Mouse (Mus musculus): ENCODE measurements around the gene Unc13d. TPM values are rescaled to one million over a fixed set of nuclear protein-coding genes. Genes with fewer than 3 reads are reported as not detected.

Gene Unc13d
- 1.0 and 1.2 TPM in 2 replicates for polyA plus RNA-seq (2012; rRNA removed)

DNA sequence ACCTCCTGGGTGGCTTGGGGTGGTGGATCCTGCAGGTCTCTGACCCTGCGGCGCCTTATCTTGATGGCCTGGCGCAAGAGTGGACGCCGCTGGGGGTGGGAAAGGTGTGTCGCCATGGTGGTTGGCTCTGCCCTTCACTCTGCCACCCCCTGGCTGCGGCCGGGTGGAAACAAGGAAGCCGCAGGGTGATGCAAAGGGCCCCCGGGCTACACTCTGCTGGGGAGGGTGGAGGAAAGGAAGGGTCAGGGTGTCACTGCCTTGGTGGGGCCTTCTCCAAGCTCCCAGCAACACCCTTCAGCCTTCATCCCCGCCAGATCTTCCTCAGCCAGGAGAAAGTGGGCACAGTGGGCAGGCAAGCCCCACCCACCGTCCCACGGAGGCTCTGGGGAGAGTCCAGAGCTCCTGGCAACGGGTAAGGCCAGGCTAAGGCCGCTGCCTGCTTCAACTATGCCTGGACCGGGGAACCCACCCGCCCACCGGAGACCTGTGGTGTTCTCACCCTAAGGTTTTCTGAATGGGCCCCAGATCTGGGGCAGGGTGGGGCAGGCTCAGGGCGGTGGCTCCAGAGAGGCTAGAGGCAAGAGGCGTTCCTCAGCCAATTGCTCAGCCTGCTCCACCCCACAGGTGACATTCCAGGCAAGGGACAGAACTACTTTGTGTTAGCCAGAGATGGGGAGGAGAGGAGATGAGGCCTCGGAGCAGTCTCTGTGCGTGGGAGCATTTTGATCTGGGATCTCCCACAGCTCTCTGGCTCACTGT, at the start of gene Unc13d:
TSS of gene Unc13d (minus strand) at position 516 of the 759 bp plus-strand sequence.

DNA sequence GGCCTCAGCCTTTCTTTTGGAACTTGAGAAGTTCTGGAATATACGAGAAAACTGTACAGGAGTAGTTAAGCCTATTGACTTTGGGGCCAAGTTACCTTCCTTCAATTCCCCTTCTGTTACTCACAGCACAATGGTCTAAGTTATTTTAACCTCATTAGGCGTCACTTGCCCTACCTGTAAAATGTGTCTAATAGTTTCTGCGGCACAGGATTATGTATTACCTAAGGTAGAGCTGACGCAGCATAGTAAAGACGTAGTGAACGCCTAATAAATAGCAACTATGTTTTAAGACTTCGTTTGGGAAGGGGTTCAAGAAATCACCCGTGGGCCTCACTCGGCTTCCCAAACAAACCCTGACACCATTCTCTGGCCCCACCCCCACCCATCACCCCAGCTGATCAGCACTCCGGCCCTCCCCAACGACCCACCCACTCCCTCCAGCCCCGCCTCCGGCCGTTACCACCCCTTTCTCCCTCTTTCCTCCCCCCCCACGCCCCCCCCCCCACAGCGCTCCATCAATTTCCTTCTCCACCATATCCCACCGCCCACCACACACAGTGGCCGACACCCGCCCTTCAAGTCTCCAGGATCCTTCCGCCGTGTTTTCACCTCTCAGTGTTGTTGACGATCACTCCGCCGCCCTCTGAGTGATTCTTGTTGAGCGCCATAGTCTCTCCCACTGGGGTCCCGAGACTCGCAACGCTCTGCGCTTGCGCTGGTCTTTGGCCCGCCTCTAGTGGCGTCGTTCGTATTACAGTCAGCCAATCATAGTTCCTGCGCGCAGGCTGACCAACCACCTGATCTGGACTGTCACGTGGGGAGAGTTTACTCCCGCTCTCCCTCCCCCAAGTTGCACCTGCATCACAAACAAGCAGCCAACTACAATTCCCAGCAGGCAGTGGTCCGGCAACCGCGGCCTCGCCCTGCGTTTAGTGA, 8.8 kb upstream of the Unc13d start, which contains the start of gene Wbp2:
TSS of gene Wbp2 (minus strand) at position 738 of the 936 bp plus-strand sequence.

DNA sequence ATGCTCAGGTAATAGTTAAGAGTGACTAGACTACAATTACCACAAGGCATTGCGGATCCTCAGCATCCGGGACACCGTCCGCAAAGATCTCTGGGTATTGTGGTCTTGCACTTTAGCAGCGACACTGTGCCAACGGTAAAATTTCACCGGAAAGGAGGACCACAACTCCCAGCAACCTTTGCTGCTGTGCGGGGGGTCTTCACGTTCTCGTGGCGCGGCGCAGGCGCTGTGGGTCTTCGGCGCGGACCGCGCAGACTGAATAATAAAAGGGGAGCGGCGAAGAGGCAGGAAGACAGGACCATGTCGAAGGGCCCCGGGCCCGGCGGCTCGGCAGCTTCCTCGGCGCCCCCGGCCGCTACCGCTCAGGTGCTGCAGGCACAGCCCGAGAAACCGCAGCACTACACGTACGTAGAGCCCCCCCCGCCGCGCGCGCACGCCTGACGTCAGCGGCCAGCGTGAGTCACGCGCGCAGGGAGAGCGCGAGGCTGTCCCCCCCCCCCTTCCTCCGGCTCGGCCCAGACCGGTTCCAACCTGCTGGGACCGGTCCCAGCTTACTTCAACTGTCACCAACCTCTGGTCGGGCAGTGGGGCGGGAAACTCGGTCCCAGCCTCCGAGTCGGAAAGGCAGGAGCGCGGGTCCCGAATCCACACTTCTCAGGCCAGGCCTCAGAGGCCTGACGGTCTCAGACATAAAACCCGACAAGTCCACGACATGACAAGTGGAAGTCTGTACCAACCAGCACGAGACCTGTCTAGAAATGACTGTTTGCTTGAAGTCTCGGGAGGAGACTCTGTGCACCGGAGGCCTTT, 47.5 kb downstream of the Unc13d start, which contains the start of gene Unk:
TSS of gene Unk (plus strand) at position 235 of the 810 bp plus-strand sequence.

DNA sequence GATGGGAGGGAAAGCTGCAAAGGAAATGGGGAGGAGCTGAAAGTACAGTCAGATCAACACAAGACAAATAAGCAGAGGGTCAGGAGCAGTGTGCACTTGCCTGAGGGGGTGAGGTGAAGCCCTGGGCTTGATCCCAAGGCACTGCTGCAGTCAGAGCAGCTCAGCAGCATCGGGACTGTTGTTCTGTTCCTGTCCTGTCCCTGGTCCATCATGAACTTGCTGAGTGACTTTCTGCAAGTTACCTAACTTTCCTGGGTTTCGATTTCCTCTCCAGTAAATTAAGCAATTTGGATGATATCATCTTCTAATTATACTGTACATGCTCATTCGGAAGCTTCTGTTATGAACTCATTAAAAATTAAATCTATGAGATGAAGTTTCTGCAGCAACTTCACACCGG, 50.0 kb downstream of the Unc13d start, which contains the start of gene H3f3b:
TSS of gene H3f3b (minus strand) at position 207 of the 400 bp plus-strand sequence.

DNA sequence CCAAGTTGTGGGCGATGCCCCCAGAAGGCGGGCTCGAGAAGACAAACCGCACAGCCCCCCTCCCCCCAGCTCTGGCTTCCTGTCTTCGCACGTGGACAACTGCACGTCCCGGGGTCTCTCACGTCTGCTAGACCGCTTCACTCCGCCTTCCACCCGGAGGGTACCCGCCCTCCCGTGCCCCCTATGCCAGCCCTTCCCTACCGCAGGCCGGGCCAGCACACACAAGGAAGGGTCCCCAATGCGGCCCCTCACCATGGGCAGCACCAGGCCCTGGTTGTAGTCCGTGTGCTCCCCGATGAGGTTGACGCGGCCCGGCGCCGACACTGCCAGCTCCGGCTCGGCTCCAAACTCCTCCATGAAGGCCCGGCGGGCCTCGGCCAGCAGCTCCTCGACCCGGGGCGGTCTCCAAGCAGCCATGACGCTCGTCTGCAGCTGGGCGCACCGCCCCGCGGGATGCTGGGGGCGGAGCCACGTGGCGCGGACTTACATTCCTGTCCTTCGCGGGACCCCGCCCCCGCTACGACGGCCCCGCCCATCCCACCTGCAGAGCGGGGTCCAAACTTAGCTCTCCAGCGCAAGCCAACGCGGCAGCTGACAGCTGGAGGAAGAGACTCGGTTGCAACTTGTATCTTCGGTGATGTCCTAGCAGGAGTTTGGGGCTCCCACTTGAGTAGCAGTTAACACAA, 65.4 kb downstream of the Unc13d start, which contains the start of gene Galk1:
TSS of gene Galk1 (minus strand) at position 458 of the 686 bp plus-strand sequence.

Other genes with a start within 250 kb of the Unc13d start
- 0.16 and 0.30 TPM in 2 replicates for gene Myo15b, start 219.6 kb downstream of the Unc13d start, polyA plus RNA-seq (2012; rRNA removed)
- gene Smim5, start 178.0 kb downstream of the Unc13d start, polyA plus RNA-seq (2012; rRNA removed) = 0.76 and 2.2 TPM in 2 replicates
- gene Smim6, start 165.9 kb downstream of the Unc13d start, polyA plus RNA-seq (2012; rRNA removed) = 0.05 and 0.10 TPM in 2 replicates
- gene Sap30bp, start 144.7 kb downstream of the Unc13d start, polyA plus RNA-seq (2012; rRNA removed) = 64.1 and 68.2 TPM in 2 replicates
- gene Recql5, start 144.5 kb downstream of the Unc13d start, polyA plus RNA-seq (2012; rRNA removed) = 31.3 TPM in 2 replicates
- 0.79 and 2.7 TPM in 2 replicates for gene Itgb4, start 103.3 kb downstream of the Unc13d start, polyA plus RNA-seq (2012; rRNA removed)
- 39.2 and 49.6 TPM in 2 replicates for gene Galk1, start 65.2 kb downstream of the Unc13d start, polyA plus RNA-seq (2012; rRNA removed)
- 1,147 and 1,200 TPM in 2 replicates for gene H3f3b, start 50.0 kb downstream of the Unc13d start, polyA plus RNA-seq (2012; rRNA removed)
- 70.9 and 74.5 TPM in 2 replicates for gene Unk, start 47.6 kb downstream of the Unc13d start, polyA plus RNA-seq (2012; rRNA removed)
- gene Wbp2, start 9.0 kb upstream of the Unc13d start, polyA plus RNA-seq (2012; rRNA removed) = 124 and 132 TPM in 2 replicates
- 4.3 and 7.9 TPM in 2 replicates for gene Trim47, start 49.2 kb upstream of the Unc13d start, polyA plus RNA-seq (2012; rRNA removed)
- gene Trim65, start 53.2 kb upstream of the Unc13d start, polyA plus RNA-seq (2012; rRNA removed) = 2.4 and 2.7 TPM in 2 replicates
- 49.6 and 52.6 TPM in 2 replicates for gene Mrpl38, start 60.9 kb upstream of the Unc13d start, polyA plus RNA-seq (2012; rRNA removed)
- gene Fbf1, start 90.2 kb upstream of the Unc13d start, polyA plus RNA-seq (2012; rRNA removed) = 133 and 144 TPM in 2 replicates
- 52.9 and 56.6 TPM in 2 replicates for gene Ten1, start 120.9 kb upstream of the Unc13d start, polyA plus RNA-seq (2012; rRNA removed)
- gene Acox1, start 121.1 kb upstream of the Unc13d start, polyA plus RNA-seq (2012; rRNA removed) = 61.4 and 65.4 TPM in 2 replicates
- gene Evpl, start 160.1 kb upstream of the Unc13d start, polyA plus RNA-seq (2012; rRNA removed) = 0.39 and 1.1 TPM in 2 replicates
- 80.7 and 81.7 TPM in 2 replicates for gene Srp68, start 196.3 kb upstream of the Unc13d start, polyA plus RNA-seq (2012; rRNA removed)
- 0.12 and 0.24 TPM in 2 replicates for gene Galr2, start 203.0 kb upstream of the Unc13d start, polyA plus RNA-seq (2012; rRNA removed)
- gene Exoc7, start 229.3 kb upstream of the Unc13d start, polyA plus RNA-seq (2012; rRNA removed) = 88.3 and 89.3 TPM in 2 replicates